Mouse (Mus musculus): ENCODE results near the gene Olfr1030.
"Not testable (repeated sequence)": the region's sequence is repeated elsewhere in the genome, so short reads cannot be mapped to it uniquely, and the experiment has no call there.

Olfr1030 gene

DNA sequence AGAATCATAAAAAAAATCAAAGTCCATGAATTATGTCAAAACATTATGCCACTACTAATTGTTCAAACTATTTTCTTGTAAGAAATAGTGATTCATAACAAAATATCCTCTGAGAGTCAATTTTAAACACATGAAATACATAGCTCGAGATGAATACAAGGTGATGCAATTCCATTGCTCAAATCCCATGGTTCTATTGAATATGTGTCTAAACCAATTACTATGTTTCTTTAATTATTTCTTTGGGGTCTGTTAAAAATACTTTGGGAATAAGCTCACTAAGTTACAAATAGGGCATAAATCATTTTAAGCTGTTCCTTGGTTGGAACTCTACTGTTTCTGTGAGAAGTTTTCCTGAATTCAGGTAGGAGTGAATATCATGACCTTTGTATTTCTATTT lies at the start of gene Olfr1030:
Gene Olfr1030 (plus strand): TSS at position 301 of the 400 bp plus-strand sequence.
- no peak for DNase-seq (ENCODE audit: low read depth in 1 of 2, low spot score in 2 of 2)

DNA sequence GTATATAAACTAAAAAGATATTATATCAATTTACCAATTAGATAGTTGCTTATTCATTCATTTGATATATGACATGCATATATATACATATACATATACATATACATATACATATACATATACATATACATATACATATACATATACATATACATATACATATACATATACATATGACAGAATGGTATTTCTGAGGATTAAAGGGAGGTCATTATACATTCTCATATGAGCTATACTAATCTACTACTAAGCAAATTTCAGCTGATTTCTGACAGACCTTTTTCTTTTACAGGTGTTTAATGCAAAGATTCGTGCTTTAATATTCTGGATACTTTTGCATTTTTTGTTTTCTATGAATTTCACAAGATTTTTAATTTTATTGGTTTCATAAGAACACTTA lies 28.9 kb upstream of the Olfr1030 start, which contains the start of gene Olfr1028:
Gene Olfr1028 (plus strand): TSS at position 301 of the 400 bp plus-strand sequence.
- DNase-seq (ENCODE audit: low read depth in 1 of 2, low spot score in 2 of 2) = no peak

DNA sequence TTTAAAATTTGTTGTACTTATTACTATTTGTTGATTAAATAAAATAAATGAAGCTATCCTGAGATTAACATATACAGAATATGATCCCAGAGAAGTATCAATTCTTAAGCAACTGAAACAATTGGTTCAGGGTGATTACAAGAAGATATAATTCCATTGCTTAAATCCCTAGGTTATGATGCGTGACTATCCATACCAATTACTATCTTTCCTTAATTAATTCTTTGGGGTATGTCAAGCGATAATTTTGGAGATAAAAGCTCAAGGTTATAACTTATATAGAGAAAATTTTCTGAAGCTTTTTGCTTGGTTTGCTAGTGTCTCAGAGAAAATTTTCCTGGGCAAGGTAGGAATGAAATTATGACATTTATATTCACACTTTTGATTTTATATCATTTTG lies 5.5 kb upstream of the Olfr1030 start, which contains the start of gene Olfr1029:
Gene Olfr1029 (plus strand): TSS at position 301 of the 400 bp plus-strand sequence.
- DNase-seq (ENCODE audit: low read depth in 1 of 2, low spot score in 2 of 2) = no peak

DNA sequence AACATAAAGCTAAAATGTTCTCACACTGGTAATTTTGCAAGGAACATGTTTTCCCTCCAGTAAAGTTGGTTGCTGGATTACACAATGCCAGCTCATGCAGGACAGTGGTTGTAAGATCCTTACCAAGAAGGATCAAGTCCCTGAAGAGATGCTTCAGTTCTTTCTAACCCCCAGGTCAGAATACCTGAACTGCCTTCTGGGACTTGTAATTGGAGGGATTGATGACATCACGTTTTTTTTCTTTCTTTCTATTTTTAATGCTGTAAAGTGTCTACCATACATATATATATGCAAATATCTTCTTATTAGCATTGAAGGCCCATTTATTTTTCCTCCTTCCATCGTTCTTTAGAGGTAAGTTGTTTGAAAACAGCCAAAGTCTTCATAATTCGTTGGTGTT lies 10.9 kb downstream of the Olfr1030 start, which contains the start of gene Olfr1031:
Gene Olfr1031 (plus strand): TSS at position 301 of the 400 bp plus-strand sequence.
- DNase-seq (ENCODE audit: low read depth in 1 of 2, low spot score in 2 of 2) = no peak

DNA sequence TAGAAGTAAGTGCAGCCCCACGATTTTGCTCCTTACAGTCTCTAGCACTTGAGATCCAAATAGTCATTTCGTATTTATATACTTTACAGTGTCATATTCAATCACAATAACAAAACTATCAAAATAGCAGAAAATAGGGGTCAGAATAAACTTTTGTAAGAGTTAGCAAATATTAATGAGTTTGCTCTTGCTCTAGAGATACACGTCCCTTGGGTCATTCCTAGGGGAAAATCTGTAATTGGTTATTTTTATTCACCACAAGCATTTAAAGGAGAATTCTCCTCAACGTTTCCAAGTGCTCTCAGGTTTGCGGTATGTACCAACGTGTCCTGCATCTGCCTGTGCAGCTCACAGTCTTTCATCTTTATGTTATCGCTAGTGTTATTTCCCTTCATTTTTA lies 26.2 kb downstream of the Olfr1030 start, which contains the start of gene Olfr1032:
Gene Olfr1032 (plus strand): TSS at position 301 of the 400 bp plus-strand sequence.
- DNase-seq (ENCODE audit: low read depth in 1 of 2, low spot score in 2 of 2) = no peak

DNA sequence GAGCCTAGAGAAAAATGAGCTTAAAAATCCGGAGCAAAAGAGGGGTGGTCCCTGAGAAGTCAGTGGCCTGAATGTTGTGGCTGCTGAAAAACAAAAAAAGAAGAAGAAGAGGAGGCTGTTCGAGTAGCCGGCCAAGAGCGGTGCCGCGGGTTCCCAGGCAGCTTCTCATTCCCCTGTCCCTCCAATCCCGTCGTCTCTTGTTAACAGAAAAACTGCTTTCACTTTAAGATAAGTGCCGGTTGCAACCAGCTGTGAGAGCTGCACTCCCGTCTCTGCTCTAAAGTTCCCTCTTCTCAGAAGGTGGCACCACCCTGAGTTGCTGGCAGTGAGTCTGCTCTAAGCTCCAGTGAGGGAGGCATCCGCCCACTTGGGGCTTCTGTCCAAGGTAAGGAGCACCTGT lies 41.3 kb downstream of the Olfr1030 start, which contains the start of gene Olfr1033:
Gene Olfr1033 (plus strand): TSS at position 228 of the 400 bp plus-strand sequence.
- not testable (repeated sequence) for DNase-seq (ENCODE audit: low read depth in 1 of 2, low spot score in 2 of 2)

DNA sequence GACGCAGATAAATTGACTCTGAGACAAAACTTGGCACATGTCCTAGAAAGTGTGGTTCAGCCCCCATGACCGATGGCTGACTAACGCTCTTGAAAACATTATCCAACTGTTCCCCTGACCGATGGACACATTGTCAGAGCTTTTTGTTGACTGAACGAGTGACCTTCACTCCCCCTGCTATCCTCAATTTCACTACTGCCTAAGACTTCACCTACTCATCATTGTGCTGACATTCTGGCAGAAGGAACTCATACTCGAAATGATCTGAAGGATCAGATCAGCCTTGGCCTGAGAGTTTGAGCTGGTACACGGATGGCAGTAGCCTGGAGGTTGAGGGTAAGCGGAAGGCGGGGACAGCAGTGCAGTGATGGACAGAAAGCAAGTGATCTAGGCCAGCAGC lies 42.4 kb downstream of the Olfr1030 start:
- not testable (repeated sequence) for DNase-seq (ENCODE audit: low read depth in 1 of 2, low spot score in 2 of 2)

All from monocyte, adult 2 months (primary cell).